Mouse (Mus musculus) MEL (cell line): ENCODE measurements around the gene Ddx18. TPM values are rescaled to one million over a fixed set of nuclear protein-coding genes. Genes with fewer than 3 reads are reported as not detected.
A peak's percentile ranks its signal among the peaks of the same experiment; 100 is the strongest.

Experiments used
- DNase-seq: peaks from one replicate; pipeline ENCODE4 v3.0.0; 2011; ENCODE audit warnings: low read depth, low spot score
- H3K27ac ChIP-seq: 2 replicates; pipeline ENCODE4 v1.5.1; 2012; ENCODE audit warnings: low read depth, mild to moderate bottlenecking, control low read depth, low read length, moderate library complexity; ENCODE audit not compliant: control insufficient read depth
- H3K27me3 ChIP-seq, 2 experiments: fragments of 150-350 bp in 1 of 2; sonication (generic) in 1 of 2; 2 replicates each; pipeline ENCODE4 v1.6.1; 2012; ENCODE audit warnings: low read length in 2 of 2, mild to moderate bottlenecking in 2 of 2, improper control_type of control experiment in 1 of 2, moderate library complexity in 1 of 2; ENCODE audit not compliant: insufficient read depth in 2 of 2, control insufficient read depth in 1 of 2
- H3K36me3 ChIP-seq, 2 experiments: 2 replicates each; pipeline ENCODE4 v1.6.1; 2012 to 2014; ENCODE audit warnings: low read length in 2 of 2, improper control_type of control experiment in 1 of 2, inconsistent platforms in 1 of 2, mild to moderate bottlenecking in 1 of 2; ENCODE audit not compliant: insufficient read depth in 2 of 2, control insufficient read depth in 1 of 2
- H3K4me1 ChIP-seq, 2 experiments: fragments of 150-350 bp in 1 of 2; sonication (generic) in 1 of 2; 2 replicates each; pipeline ENCODE4 v1.6.1; 2012; ENCODE audit warnings: low read length in 2 of 2, improper control_type of control experiment in 1 of 2, mild to moderate bottlenecking in 1 of 2; ENCODE audit not compliant: insufficient read depth in 2 of 2, control insufficient read depth in 1 of 2
- H3K4me3 ChIP-seq, 2 experiments: fragments of 150-350 bp in 1 of 2; sonication (generic) in 1 of 2; 2 replicates each; pipeline ENCODE4 v1.5.1; 2012; ENCODE audit warnings: low read depth in 2 of 2, low read length in 2 of 2, mild to moderate bottlenecking in 2 of 2, moderate library complexity in 2 of 2, control low read depth in 1 of 2, improper control_type of control experiment in 1 of 2; ENCODE audit not compliant: control insufficient read depth in 1 of 2, insufficient read depth in 1 of 2
- H3K79me2 ChIP-seq: 2 replicates; pipeline ENCODE4 v1.6.1; 2012; ENCODE audit warnings: mild to moderate bottlenecking, low read length, moderate library complexity; ENCODE audit not compliant: control insufficient read depth, poor library complexity, insufficient read depth
- H3K9ac ChIP-seq: 2 replicates; pipeline ENCODE4 v1.6.1; 2012; ENCODE audit warnings: low read depth, mild to moderate bottlenecking, control low read depth, low read length, moderate library complexity; ENCODE audit not compliant: control insufficient read depth, poor library complexity, severe bottlenecking
- H3K9me3 ChIP-seq: fragments of 150-350 bp; sonication (generic); replicated peaks from 2 replicates; pipeline ENCODE4 v1.6.1; 2012; ENCODE audit warnings: mild to moderate bottlenecking, low read length, improper control_type of control experiment, moderate library complexity; ENCODE audit not compliant: insufficient read depth
- BHLHE40 ChIP-seq: IDR thresholded peaks from 2 replicates; pipeline ENCODE4 v1.6.1; 2012; ENCODE audit warnings: low read depth, mild to moderate bottlenecking, inconsistent platforms, low read length, improper control_type of control experiment, borderline replicate concordance
- CHD1 ChIP-seq: IDR thresholded peaks from 2 replicates; pipeline ENCODE4 v1.6.1; 2012; ENCODE audit warnings: low read depth, mild to moderate bottlenecking, inconsistent platforms, low read length, improper control_type of control experiment
- CHD2 ChIP-seq: IDR thresholded peaks from 2 replicates; pipeline ENCODE4 v1.6.1; 2011; ENCODE audit warnings: low read length, improper control_type of control experiment
- CTCF ChIP-seq, 3 experiments: IDR thresholded peaks in 2 of 3; conservative IDR thresholded peaks in 1 of 3; 2 replicates each; pipeline ENCODE4 v1.5.1; 2011 to 2012; ENCODE audit warnings: low read length in 3 of 3, low read depth in 2 of 3, mild to moderate bottlenecking in 2 of 3, improper control_type of control experiment in 1 of 3, inconsistent platforms in 1 of 3, mixed read lengths in 1 of 3, moderate library complexity in 1 of 3; ENCODE audit not compliant: control insufficient read depth in 1 of 3, insufficient read depth in 1 of 3, poor library complexity in 1 of 3, severe bottlenecking in 1 of 3
- E2F4 ChIP-seq: IDR thresholded peaks from 2 replicates; pipeline ENCODE4 v1.6.1; 2011; ENCODE audit warnings: low read depth, low read length, improper control_type of control experiment, borderline replicate concordance
- ELF1 ChIP-seq: IDR thresholded peaks from 2 replicates; pipeline ENCODE4 v1.6.1; 2014; ENCODE audit warnings: low read depth, mild to moderate bottlenecking, inconsistent platforms, low read length, improper control_type of control experiment, moderate library complexity
- EP300 ChIP-seq, 2 experiments: IDR thresholded peaks; 2 replicates each; pipeline ENCODE4 v1.6.1; 2011; ENCODE audit warnings: improper control_type of control experiment in 2 of 2, low read length in 2 of 2, low read depth in 1 of 2, mild to moderate bottlenecking in 1 of 2
- ETS1 ChIP-seq: IDR thresholded peaks from 2 replicates; pipeline ENCODE4 v1.6.1; 2012; ENCODE audit warnings: low read depth, mild to moderate bottlenecking, inconsistent platforms, low read length, improper control_type of control experiment, moderate library complexity
- GABPA ChIP-seq: IDR thresholded peaks from 2 replicates; pipeline ENCODE4 v1.6.1; 2012; ENCODE audit warnings: low read depth, mild to moderate bottlenecking, inconsistent platforms, low read length, improper control_type of control experiment, moderate library complexity
- GATA1 ChIP-seq: IDR thresholded peaks from 2 replicates; pipeline ENCODE4 v1.6.1; 2011; ENCODE audit warnings: low read depth, low read length, improper control_type of control experiment
- HCFC1 ChIP-seq: IDR thresholded peaks from 2 replicates; pipeline ENCODE4 v1.6.1; 2012; ENCODE audit warnings: low read depth, mild to moderate bottlenecking, inconsistent platforms, low read length, improper control_type of control experiment, moderate library complexity
- KAT2A ChIP-seq: conservative IDR thresholded peaks from 2 replicates; pipeline ENCODE4 v1.6.1; 2012; ENCODE audit warnings: low read depth, low read length, improper control_type of control experiment, inconsistent platforms
- MAFK ChIP-seq: IDR thresholded peaks from 2 replicates; pipeline ENCODE4 v1.6.1; 2011; ENCODE audit warnings: low read depth, mild to moderate bottlenecking, low read length, improper control_type of control experiment, borderline replicate concordance
- MAX ChIP-seq: IDR thresholded peaks from 2 replicates; pipeline ENCODE4 v1.6.1; 2011; ENCODE audit warnings: low read length, improper control_type of control experiment
- MAZ ChIP-seq: IDR thresholded peaks from 2 replicates; pipeline ENCODE4 v1.6.1; 2012; ENCODE audit warnings: low read depth, mild to moderate bottlenecking, inconsistent platforms, low read length, improper control_type of control experiment
- MXI1 ChIP-seq: IDR thresholded peaks from 2 replicates; pipeline ENCODE4 v1.6.1; 2011; ENCODE audit warnings: mild to moderate bottlenecking, low read depth, low read length, improper control_type of control experiment
- MYB ChIP-seq: IDR thresholded peaks from 2 replicates; pipeline ENCODE4 v1.6.1; 2011; ENCODE audit warnings: mild to moderate bottlenecking, low read depth, low read length, improper control_type of control experiment
- MYC ChIP-seq: IDR thresholded peaks from 2 replicates; pipeline ENCODE4 v1.6.1; 2011; ENCODE audit warnings: low read depth, mild to moderate bottlenecking, low read length, improper control_type of control experiment, moderate library complexity
- NELFE ChIP-seq: IDR thresholded peaks from 2 replicates; pipeline ENCODE4 v1.6.1; 2011; ENCODE audit warnings: low read depth, low read length, improper control_type of control experiment
- NRF1 ChIP-seq: IDR thresholded peaks from 2 replicates; pipeline ENCODE4 v1.6.1; 2014; ENCODE audit warnings: low read depth, mild to moderate bottlenecking, inconsistent platforms, low read length, improper control_type of control experiment, moderate library complexity; ENCODE audit not compliant: poor library complexity, insufficient read depth, severe bottlenecking
- POLR2A ChIP-seq, 2 experiments: IDR thresholded peaks; 2 replicates each; pipeline ENCODE4 v1.6.1; 2011 to 2012; ENCODE audit warnings: low read length in 2 of 2, mild to moderate bottlenecking in 2 of 2, control low read depth in 1 of 2, improper control_type of control experiment in 1 of 2, low read depth in 1 of 2, moderate library complexity in 1 of 2; ENCODE audit not compliant: control insufficient read depth in 1 of 2, insufficient read depth in 1 of 2, poor library complexity in 1 of 2
- POLR2AphosphoS2 ChIP-seq: IDR thresholded peaks from 2 replicates; pipeline ENCODE4 v1.6.1; 2011; ENCODE audit warnings: low read length, improper control_type of control experiment
- POLR2AphosphoS5 ChIP-seq: IDR thresholded peaks from 2 replicates; pipeline ENCODE4 v1.6.1; 2012; ENCODE audit warnings: low read depth, borderline replicate concordance, mild to moderate bottlenecking, inconsistent platforms, low read length, moderate library complexity, mixed read lengths
- RAD21 ChIP-seq: IDR thresholded peaks from 2 replicates; pipeline ENCODE4 v1.6.1; 2011; ENCODE audit warnings: mild to moderate bottlenecking, low read depth, low read length, improper control_type of control experiment
- RCOR1 ChIP-seq: IDR thresholded peaks from 2 replicates; pipeline ENCODE4 v1.6.1; 2012; ENCODE audit warnings: low read depth, mild to moderate bottlenecking, inconsistent platforms, low read length, improper control_type of control experiment
- SIN3A ChIP-seq: IDR thresholded peaks from 2 replicates; pipeline ENCODE4 v1.6.1; 2012; ENCODE audit warnings: low read length, improper control_type of control experiment, inconsistent platforms
- TAL1 ChIP-seq: IDR thresholded peaks from 2 replicates; pipeline ENCODE4 v1.6.1; 2012; ENCODE audit warnings: mild to moderate bottlenecking, inconsistent platforms, low read length, moderate library complexity, mixed read lengths
- TBP ChIP-seq: IDR thresholded peaks from 2 replicates; pipeline ENCODE4 v1.8.0; 2011; ENCODE audit warnings: low read depth, low read length, improper control_type of control experiment
- TCF12 ChIP-seq: IDR thresholded peaks from 2 replicates; pipeline ENCODE4 v1.6.1; 2014; ENCODE audit warnings: low read depth, mild to moderate bottlenecking, inconsistent platforms, low read length, improper control_type of control experiment, moderate library complexity
- UBTF ChIP-seq: IDR thresholded peaks from 2 replicates; pipeline ENCODE4 v1.6.1; 2012; ENCODE audit warnings: low read depth, mild to moderate bottlenecking, inconsistent platforms, low read length, improper control_type of control experiment, moderate library complexity, borderline replicate concordance; ENCODE audit not compliant: insufficient read depth
- USF1 ChIP-seq: IDR thresholded peaks from 2 replicates; pipeline ENCODE4 v1.6.1; 2014; ENCODE audit warnings: low read depth, mild to moderate bottlenecking, inconsistent platforms, low read length, improper control_type of control experiment, moderate library complexity
- ZC3H11A ChIP-seq: IDR thresholded peaks from 2 replicates; pipeline ENCODE4 v1.6.1; 2012; ENCODE audit warnings: low read depth, mild to moderate bottlenecking, inconsistent platforms, low read length, improper control_type of control experiment
- ZMIZ1 ChIP-seq: IDR thresholded peaks from 2 replicates; pipeline ENCODE4 v1.6.1; 2012; ENCODE audit warnings: low read depth, mild to moderate bottlenecking, inconsistent platforms, low read length, improper control_type of control experiment, moderate library complexity
- ZNF384 ChIP-seq: IDR thresholded peaks from 2 replicates; pipeline ENCODE4 v1.6.1; 2012; ENCODE audit warnings: low read depth, mild to moderate bottlenecking, inconsistent platforms, low read length, improper control_type of control experiment
- polyA plus RNA-seq, 2 experiments: library from polyadenylated mRNA; stranded (reverse) in 1 of 2; unstranded in 1 of 2; fragments of >175 nt in 1 of 2; fragments of >200 nt in 1 of 2; gene quantifications; 2 replicates each; pipeline versions ENCODE4 v1.2.1 to v1.2.4; 2012; ENCODE audit warnings: low replicate concordance in 2 of 2, low read depth in 1 of 2; ENCODE audit not compliant: insufficient read length in 2 of 2, insufficient read depth in 1 of 2, missing spikeins in 1 of 2
- total RNA-seq: library from RNA; depleted of rRNA; stranded (reverse); fragments of 300-350 nt; gene quantifications from 2 replicates; pipeline ENCODE4 v1.2.3, GENCODE M21; 2012; rRNA removed

Ddx18 gene
- 119 and 125 TPM in 2 replicates for total RNA-seq
- 100 to 1,000 TPM in 1 of 2 experiments, not detected in 1; 185 TPM for polyA plus RNA-seq

DNA sequence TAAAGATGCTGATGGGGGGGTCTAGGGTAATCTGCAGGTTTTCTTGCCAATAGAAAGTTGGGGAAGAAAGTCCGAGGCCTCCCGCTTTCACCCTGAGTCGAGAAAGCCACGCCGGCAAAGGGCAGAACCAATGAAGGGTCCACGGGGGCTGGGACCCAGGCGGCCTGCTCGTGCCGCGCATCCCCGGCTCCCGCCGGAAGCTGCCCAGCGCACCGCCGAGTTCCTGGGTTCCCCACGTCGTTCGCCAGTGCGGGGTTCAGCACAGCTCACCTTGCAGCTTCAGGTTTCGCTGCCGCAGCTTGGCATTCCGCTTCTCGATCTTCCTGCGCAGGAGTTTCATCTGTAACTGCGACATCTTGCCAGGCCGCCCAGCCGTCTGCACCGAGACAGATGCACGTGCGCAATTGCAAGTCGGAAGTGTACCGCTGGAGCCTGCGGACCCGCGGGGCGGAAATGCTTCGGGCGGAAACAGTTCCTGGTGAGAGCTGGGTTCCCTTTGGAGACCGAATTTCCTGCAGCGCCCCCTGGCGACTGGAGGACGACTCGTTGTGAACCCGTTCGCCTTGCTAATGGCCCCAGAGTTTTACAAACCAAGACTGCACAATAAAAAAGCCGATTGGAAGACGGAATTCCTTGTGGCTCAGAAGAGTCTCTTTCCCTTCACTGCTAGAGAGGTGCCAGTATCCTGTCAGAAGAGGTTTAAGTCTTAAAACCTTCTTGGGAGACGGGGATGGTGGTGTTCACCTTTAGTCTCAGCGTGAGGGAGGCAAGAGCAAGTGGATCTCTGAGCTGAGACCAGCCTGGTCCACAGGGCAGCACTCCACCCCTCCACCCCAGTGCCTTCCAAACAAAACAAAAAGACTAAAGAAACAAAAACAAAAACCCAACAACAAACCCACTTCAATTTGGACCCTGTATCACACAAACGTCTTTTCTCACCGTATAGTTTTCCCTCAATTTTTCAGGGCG, at the start of gene Ddx18:
Ddx18 (minus strand) TSS at position 469 of the 969 bp plus-strand sequence.
- peaks cover 10% of the 10 kb centered on the region in 2 experiments for H3K36me3 ChIP-seq
- peak; percentile 96 for DNase-seq
- peak within 1 kb of the TSS; percentile 32 for H3K27ac ChIP-seq
- peak within 1 kb of the TSS; percentile 84 for H3K9ac ChIP-seq
- peaks cover 3 to 4% of the 10 kb centered on the region in 2 experiments; a peak in 3 of 4 replicates for H3K4me1 ChIP-seq
- no peaks in the 10 kb centered on the region for H3K9me3 ChIP-seq
- peaks cover 20% of the 10 kb centered on the region for H3K79me2 ChIP-seq
- H3K27me3 ChIP-seq = no peaks in the 10 kb centered on the region
- peak within 1 kb of the TSS; percentile 73 to 99 for H3K4me3 ChIP-seq
- peak; percentile 63 to 88 (median 85) for TF ChIP-seq CTCF (IDR thresholded peaks at IDR 0.05 in 2 of 3, conservative IDR thresholded peaks at IDR 0.05 in 1 of 3; ENCODE audit: control insufficient read depth in 1 of 3, insufficient read depth in 1 of 3, low read depth in 2 of 3, low read length in 3 of 3, poor library complexity in 1 of 3, severe bottlenecking in 1 of 3)
- no peak for TF ChIP-seq MAFK
- peak; percentile 70 for TF ChIP-seq TCF12
- no peak for TF ChIP-seq POLR2AphosphoS5
- no peak for TF ChIP-seq E2F4
- peak; percentile 81 for TF ChIP-seq TBP
- no peak for TF ChIP-seq TAL1
- TF ChIP-seq SIN3A = peak; percentile 97
- peak; percentile 99 for TF ChIP-seq MYC
- TF ChIP-seq GATA1 = no peak
- TF ChIP-seq ZNF384 = no peak
- peak; percentile 90 for TF ChIP-seq BHLHE40
- TF ChIP-seq CHD1 = no peak
- peak; percentile 89 for TF ChIP-seq NELFE
- TF ChIP-seq ZMIZ1 = 0 out of 2 replicates have a peak, but pooled peaks have one; percentile 27
- TF ChIP-seq ZC3H11A = no peak
- peak; percentile 50 to 90; a peak in 3 of 4 replicates for TF ChIP-seq POLR2A (IDR thresholded peaks at IDR 0.05; ENCODE audit: control insufficient read depth in 1 of 2, insufficient read depth in 1 of 2, low read depth in 1 of 2, low read length in 2 of 2, poor library complexity in 1 of 2)
- TF ChIP-seq MAX = peak; percentile 98
- peak; percentile 69; the same call in 1 of the 2 replicates for TF ChIP-seq GABPA
- no peak for TF ChIP-seq EP300 (IDR thresholded peaks at IDR 0.05; ENCODE audit: low read depth in 1 of 2, low read length in 2 of 2)
- TF ChIP-seq NRF1 = peak; percentile 53; the same call in 1 of the 2 replicates
- peak; percentile 49; the same call in 1 of the 2 replicates for TF ChIP-seq USF1
- TF ChIP-seq UBTF = no peak
- peak; percentile 98 for TF ChIP-seq MXI1
- no peak for TF ChIP-seq RCOR1
- no peak for TF ChIP-seq RAD21
- no peak for TF ChIP-seq CHD2
- peak; percentile 93 for TF ChIP-seq HCFC1
- TF ChIP-seq POLR2AphosphoS2 = peak; percentile 71; the same call in 1 of the 2 replicates
- TF ChIP-seq ETS1 = 0 out of 2 replicates have a peak, but pooled peaks have one; percentile 22
- peak; percentile 88 for TF ChIP-seq ELF1
- no peak for TF ChIP-seq MYB
- TF ChIP-seq KAT2A = peak; percentile 80
- peak; percentile 62; the same call in 1 of the 2 replicates for TF ChIP-seq MAZ
